Mouse (Mus musculus) heart, postnatal 0 days (tissue): ENCODE data around the gene Lclat1.

Source experiments
- CTCF ChIP-seq: IDR thresholded peaks from 2 replicates; pipeline ENCODE4 v1.5.1; 2016; ENCODE audit warnings: antibody characterized with exemption, control low read depth, low read depth
- EP300 ChIP-seq: IDR thresholded peaks from 2 replicates; pipeline ENCODE4 v1.6.1; 2016; ENCODE audit warnings: antibody characterized with exemption, low read depth

DNA sequence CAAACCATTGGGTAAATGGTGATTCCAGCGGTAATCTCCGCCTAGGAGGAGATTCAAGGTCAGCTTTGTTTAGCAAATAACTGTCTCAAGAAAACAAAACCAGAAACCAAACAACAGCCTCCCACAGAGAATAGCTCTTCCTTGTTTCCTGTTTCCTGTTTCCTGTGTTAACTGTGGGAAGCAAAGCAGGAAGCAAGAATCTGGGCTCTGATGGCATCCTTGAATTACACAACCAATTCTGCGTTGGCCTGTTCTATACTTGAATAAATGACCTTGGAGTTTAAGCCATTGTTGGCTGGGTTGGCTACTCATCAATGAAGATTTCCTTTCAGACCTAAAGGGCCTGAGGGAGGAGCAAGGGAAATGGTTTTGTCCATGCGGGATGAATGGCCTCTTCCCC, 5.2 kb upstream of the Lclat1 start:
- no peak for TF ChIP-seq EP300
- no peak for TF ChIP-seq CTCF
